Mouse (Mus musculus) heart, adult 2 months (tissue): ENCODE measurements at regions not wholly inside any gene's neighbourhood (a gene's known extent, or its start where the extent isn't known, plus 50 kb on each side); places are given as distances from the start of the nearest gene placed in this dataset.
"Not testable (repeated sequence)": the region's sequence is repeated elsewhere in the genome, so short reads cannot be mapped to it uniquely, and the experiment has no call there.

Experiments
- CTCF ChIP-seq: fragments of 200-600 bp; IDR thresholded peaks from 2 replicates; pipeline ENCODE4 v1.8.1; 2022; ENCODE audit warnings: antibody characterized with exemption, mild to moderate bottlenecking, moderate library complexity
- EP300 ChIP-seq: fragments of 200-500 bp; IDR thresholded peaks from 2 replicates; pipeline ENCODE4 v1.6.1; 2011; ENCODE audit warnings: low read depth, low read length, control low read depth; ENCODE audit not compliant: insufficient read depth
- POLR2A ChIP-seq: fragments of 200-500 bp; IDR thresholded peaks from 2 replicates; pipeline ENCODE4 v1.6.1; 2011; ENCODE audit warnings: mild to moderate bottlenecking, low read depth, low read length, control low read depth; ENCODE audit not compliant: insufficient read depth

- not testable (repeated sequence) for TF ChIP-seq CTCF, POLR2A, EP300
Observed at GRCm38 (mm10) chrY:74732116-74732515, 108.4 kb downstream of the Gm21913 start.
